Comparison of ENCODE assay signal across 11 mouse cellular contexts in genomic region chr13:48672312-48672840, GRCm38 (mm10). TPM values are rescaled to one million over a fixed set of nuclear protein-coding genes. Genes with fewer than 3 reads are reported as not detected.
DNase-seq lines count a peak whose midpoint lies in the region; ATAC-seq lines count a peak whose summit lies in the region.
"Had no signal": no experiment of that assay in that cellular context is flagged by ENCODE, and none has a peak within 500 bp of the region (broad histone marks: within the 10 kb centered on the region; RNA-seq: fewer than 3 reads in every experiment).

No protein-coding gene starts in this region.

- no peak overlapping the region for H3K9ac ChIP-seq in kidney, embryonic 15.5 days
- no peak overlapping the region for H3K9ac ChIP-seq in hindbrain, embryonic 13.5 days
- no peak overlapping the region for H3K9ac ChIP-seq in midbrain, embryonic 16.5 days (ENCODE audit: low read depth, low read length)

- no peak for DNase-seq in kidney, postnatal 25 days
- DNase-seq in embryo, embryonic 11 days = peak; percentile 44
- DNase-seq in thymus, postnatal 14 days = no peak
- DNase-seq in gastrocnemius, postnatal 25 days = no peak
- DNase-seq in cerebellum, adult 11-12 months = no peak
- DNase-seq: lung, postnatal 4 days; spleen, adult 18-20 months had no signal

- 0 out of 2 replicates have a peak, but pooled peaks have one; percentile 49 for ATAC-seq in kidney, embryonic 15.5 days (replicated peaks; ENCODE audit: low FRiP score)
- ATAC-seq in hindbrain, embryonic 13.5 days (ENCODE audit: low FRiP score) = no peak
- no peak for ATAC-seq in midbrain, embryonic 16.5 days

- no peak overlapping the region for H3K27ac ChIP-seq in kidney, embryonic 15.5 days
- no peak overlapping the region for H3K27ac ChIP-seq in hindbrain, embryonic 13.5 days
- H3K27ac ChIP-seq in midbrain, embryonic 16.5 days (ENCODE audit: low read length) = no peak overlapping the region

- H3K9me3 ChIP-seq in kidney, embryonic 15.5 days (replicated peaks) = no peaks in the 10 kb centered on the region; the same call in 1 of the 2 replicates
- H3K9me3 ChIP-seq in hindbrain, embryonic 13.5 days = no peaks in the 10 kb centered on the region
- H3K9me3 ChIP-seq in midbrain, embryonic 16.5 days (replicated peaks; ENCODE audit: control insufficient read depth, low read length, poor library complexity, severe bottlenecking) = no peaks in the 10 kb centered on the region
- H3K9me3 ChIP-seq: G1E had no signal

- no peaks in the 10 kb centered on the region for H3K36me3 ChIP-seq in kidney, embryonic 15.5 days
- no peaks in the 10 kb centered on the region for H3K36me3 ChIP-seq in hindbrain, embryonic 13.5 days
- no peaks in the 10 kb centered on the region for H3K36me3 ChIP-seq in midbrain, embryonic 16.5 days (ENCODE audit: control insufficient read depth, insufficient read depth, low read length)
- H3K36me3 ChIP-seq: G1E had no signal

- peak overlapping the region; percentile 43 for H3K4me2 ChIP-seq in kidney, embryonic 15.5 days
- H3K4me2 ChIP-seq in hindbrain, embryonic 13.5 days = peak overlapping the region; percentile 39
- peak overlapping the region; percentile 17 for H3K4me2 ChIP-seq in midbrain, embryonic 16.5 days (ENCODE audit: low read length)

- peak overlapping the region; percentile 22 for H3K4me3 ChIP-seq in kidney, embryonic 15.5 days (replicated peaks)
- peak overlapping the region; percentile 15; the same call in 1 of the 2 replicates for H3K4me3 ChIP-seq in hindbrain, embryonic 13.5 days
- H3K4me3 ChIP-seq in midbrain, embryonic 16.5 days (ENCODE audit: low read depth, low read length) = peak overlapping the region; percentile 5

- H3K27me3 ChIP-seq in kidney, embryonic 15.5 days = peaks cover 92% of the 10 kb centered on the region
- peaks cover 94% of the 10 kb centered on the region for H3K27me3 ChIP-seq in hindbrain, embryonic 13.5 days
- H3K27me3 ChIP-seq in midbrain, embryonic 16.5 days (ENCODE audit: control insufficient read depth, insufficient read depth, low read depth, low read length) = peaks cover 39% of the 10 kb centered on the region

- peaks cover 24% of the 10 kb centered on the region for H3K4me1 ChIP-seq in kidney, embryonic 15.5 days
- peaks cover 12% of the 10 kb centered on the region for H3K4me1 ChIP-seq in hindbrain, embryonic 13.5 days (replicated peaks)
- H3K4me1 ChIP-seq in midbrain, embryonic 16.5 days (ENCODE audit: control insufficient read depth, insufficient read depth, low read length) = peaks cover 10% of the 10 kb centered on the region

- WGBS in kidney, embryonic 15.5 days = 1% methylated on average over 24 of the region's 24 CpGs
- 2% methylated on average over 24 of the region's 24 CpGs for WGBS in hindbrain, embryonic 13.5 days
- under 1% methylated on average over 24 of the region's 24 CpGs for WGBS in midbrain, embryonic 16.5 days

RNA-seq across cellular contexts. Expression of gene Barx1, which starts 9.6 kb away (rescaled TPM):
- polyA plus RNA-seq in kidney, embryonic 15.5 days (2015; fragmentation: Nextera tagmentation; extraction: Ambion mirVana) = 0.10 and 0.12 TPM in 2 replicates
- polyA plus RNA-seq in hindbrain, embryonic 13.5 days (2015; fragmentation: Nextera tagmentation; extraction: Ambion mirVana) = 0.87 TPM in 1 of 2 replicates, not detected in the other
- not detected in 2 replicates for polyA plus RNA-seq in midbrain, embryonic 16.5 days (2015; fragmentation: Nextera tagmentation; extraction: Ambion mirVana)
- not detected for total RNA-seq in gastrocnemius, postnatal 25 days (2021)
- total RNA-seq: G1E had no signal
- polyA plus RNA-seq: G1E had no signal

RNA-seq across cellular contexts. Expression of gene Ptpdc1, which starts 46.9 kb away (rescaled TPM):
- 10.6 and 11.1 TPM in 2 replicates for polyA plus RNA-seq in kidney, embryonic 15.5 days (2015; fragmentation: Nextera tagmentation; extraction: Ambion mirVana)
- 15.1 and 15.9 TPM in 2 replicates for polyA plus RNA-seq in hindbrain, embryonic 13.5 days (2015; fragmentation: Nextera tagmentation; extraction: Ambion mirVana)
- polyA plus RNA-seq in midbrain, embryonic 16.5 days (2015; fragmentation: Nextera tagmentation; extraction: Ambion mirVana) = 18.8 and 20.3 TPM in 2 replicates
- 1 to 10 TPM; 4.1 to 4.4 TPM for total RNA-seq in gastrocnemius, postnatal 25 days (2021)
- polyA plus RNA-seq: G1E had no signal
